Mouse (Mus musculus) liver, postnatal 0 days (tissue): ENCODE data around the gene Rab11fip5. TPM values are rescaled to one million over a fixed set of nuclear protein-coding genes. Genes with fewer than 3 reads are reported as not detected.

Experiments
- ATAC-seq: fragments of 200-750 bp; cut with Nextera tagmentation; 2 replicates; pipeline ENCODE4 v1.8.0; 2017; ENCODE audit warnings: mild to moderate bottlenecking, moderate library complexity
- DNase-seq: peaks from one replicate; pipeline ENCODE4 v3.0.0-alpha.2; 2016
- H3K27ac ChIP-seq: fragments of 300-500 bp; sonication (generic); 2 replicates; pipeline ENCODE4 v1.5.1; 2014; ENCODE audit warnings: antibody characterized with exemption, moderate library complexity, mild to moderate bottlenecking, low read depth
- H3K27me3 ChIP-seq: fragments of 300-500 bp; sonication (generic); 2 replicates; pipeline ENCODE4 v1.6.1; 2014; ENCODE audit warnings: low read length, control low read depth, mixed read lengths; ENCODE audit not compliant: insufficient read depth
- H3K36me3 ChIP-seq: fragments of 300-500 bp; sonication (generic); replicated peaks from 2 replicates; pipeline ENCODE4 v1.6.1; 2014; ENCODE audit warnings: mild to moderate bottlenecking, control low read depth, low read length, moderate library complexity, mixed read lengths; ENCODE audit not compliant: insufficient read depth
- H3K4me1 ChIP-seq: fragments of 300-500 bp; sonication (generic); 2 replicates; pipeline ENCODE4 v1.6.1; 2014; ENCODE audit warnings: antibody characterized with exemption, mild to moderate bottlenecking, control low read depth; ENCODE audit not compliant: insufficient read depth
- H3K4me2 ChIP-seq: fragments of 300-500 bp; sonication (generic); 2 replicates; pipeline ENCODE4 v1.6.1; 2014; ENCODE audit warnings: low read depth, mild to moderate bottlenecking, low read length, moderate library complexity, mixed read lengths
- H3K4me3 ChIP-seq: fragments of 300-500 bp; sonication (generic); 2 replicates; pipeline ENCODE4 v1.5.1; 2014; ENCODE audit warnings: low read depth, low read length
- H3K9ac ChIP-seq: fragments of 300-500 bp; sonication (generic); replicated peaks from 2 replicates; pipeline ENCODE4 v1.6.1; 2014; ENCODE audit warnings: mild to moderate bottlenecking, moderate library complexity
- H3K9me3 ChIP-seq: fragments of 300-500 bp; sonication (generic); 2 replicates; pipeline ENCODE4 v1.6.1; 2016; ENCODE audit warnings: mild to moderate bottlenecking, control low read depth, low read length, mixed read lengths
- CTCF ChIP-seq: sonication (generic); IDR thresholded peaks from 2 replicates; pipeline ENCODE4 v1.5.1; 2016; ENCODE audit warnings: antibody characterized with exemption, low read depth
- EP300 ChIP-seq: IDR thresholded peaks from 2 replicates; pipeline ENCODE4 v1.6.1; 2016; ENCODE audit warnings: antibody characterized with exemption, low read depth, mild to moderate bottlenecking
- WGBS: fragments of 180-500 bp; shearing (Covaris S2); extraction: QIAGEN DNeasy Blood & Tissue Kit; methylation state at CpG from one replicate; pipeline ENCODE4 v1.1.7; 2014; ENCODE audit not compliant: insufficient replicate concordance; 5-methylcytosine and 5-hydroxymethylcytosine counted together
- polyA plus RNA-seq: library from polyadenylated mRNA; unstranded; fragments of >200 nt; fragmentation: Nextera tagmentation; extraction: Ambion mirVana; gene quantifications from 2 replicates; pipeline ENCODE4 v1.2.1, GENCODE M21; 2015

Gene Rab11fip5
- polyA plus RNA-seq, 1 experiment from 2014 or later: 1.1 TPM

DNA sequence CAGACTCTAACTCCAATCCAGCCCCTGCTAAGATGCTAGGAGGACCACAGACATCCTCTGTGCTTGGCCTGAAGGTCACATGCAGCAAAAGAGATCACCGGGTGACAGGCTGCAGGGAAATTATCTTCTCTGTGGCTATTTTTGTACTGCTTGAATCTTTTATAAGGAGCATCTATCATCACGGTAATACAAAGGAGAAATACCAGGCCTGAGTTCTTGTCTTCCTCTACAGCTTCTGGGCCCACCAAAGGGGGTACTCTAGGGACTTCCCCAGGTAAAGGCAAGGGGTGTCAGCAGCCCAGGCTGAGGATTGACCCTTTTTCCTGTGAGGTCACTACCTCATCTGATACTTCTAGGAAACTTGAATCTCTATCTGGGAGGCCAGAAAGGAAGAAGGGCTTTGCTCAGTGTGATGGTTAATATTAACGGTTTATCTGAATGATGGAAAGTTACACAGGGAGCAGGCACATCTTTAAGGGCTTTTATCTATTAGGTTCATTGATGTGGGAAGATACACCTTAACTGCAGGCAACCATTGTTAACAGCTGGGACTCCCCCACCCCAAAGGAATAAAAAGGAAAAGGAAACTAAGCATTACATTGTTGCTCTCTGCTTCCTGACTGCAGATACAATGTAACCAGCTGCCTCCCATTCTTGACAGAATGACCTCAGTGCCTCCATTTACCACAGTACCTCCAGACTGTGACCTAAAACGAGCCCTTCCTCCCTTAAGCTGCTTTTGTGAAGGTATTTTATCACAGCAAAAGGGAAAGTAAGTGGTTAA is 17.6 kb downstream of the Rab11fip5 start:
- DNase-seq: no peak
- Histone ChIP-seq H3K4me1 (no peaks in the 10 kb centered on the region), H3K9ac (no peak overlapping the region), H3K27me3 (no peaks in the 10 kb centered on the region), H3K36me3 (no peaks in the 10 kb centered on the region), H3K4me2 (no peak overlapping the region), H3K4me3 (no peak overlapping the region), H3K9me3 (no peaks in the 10 kb centered on the region), H3K27ac (no peak overlapping the region)
- 47% methylated on average over 4 of the region's 4 CpGs for WGBS
- ATAC-seq: no peak
- TF ChIP-seq EP300: no peak
- TF ChIP-seq CTCF: no peak

DNA sequence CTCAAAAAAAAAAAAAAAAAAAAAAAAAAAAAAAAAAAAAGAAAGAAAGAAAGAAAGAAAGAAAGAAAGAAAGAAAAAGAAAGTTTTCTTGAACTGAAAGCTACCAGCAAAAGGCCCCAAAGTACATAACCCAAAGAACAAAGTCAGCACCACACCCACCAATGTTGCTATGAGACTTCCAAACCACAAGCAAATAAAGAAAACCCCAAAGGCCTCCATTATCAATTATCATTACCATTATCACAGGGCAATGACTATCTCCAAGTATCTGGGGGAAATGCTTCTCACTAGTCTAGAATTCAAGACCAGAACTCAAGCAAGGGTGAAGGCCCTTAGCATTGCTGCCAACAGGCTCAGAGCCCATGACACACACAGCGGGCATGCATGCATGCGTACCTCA is 18.7 kb downstream of the Rab11fip5 start:
- Histone ChIP-seq H3K27ac (no peak overlapping the region), H3K27me3 (no peaks in the 10 kb centered on the region), H3K9me3 (no peaks in the 10 kb centered on the region), H3K36me3 (no peaks in the 10 kb centered on the region), H3K4me3 (no peak overlapping the region), H3K4me1 (no peaks in the 10 kb centered on the region), H3K4me2 (no peak overlapping the region), H3K9ac (no peak overlapping the region)
- 87% methylated on average over 2 of the region's 2 CpGs for WGBS
- no peak for TF ChIP-seq EP300
- TF ChIP-seq CTCF: no peak
- ATAC-seq (no peak), DNase-seq (no peak)

DNA sequence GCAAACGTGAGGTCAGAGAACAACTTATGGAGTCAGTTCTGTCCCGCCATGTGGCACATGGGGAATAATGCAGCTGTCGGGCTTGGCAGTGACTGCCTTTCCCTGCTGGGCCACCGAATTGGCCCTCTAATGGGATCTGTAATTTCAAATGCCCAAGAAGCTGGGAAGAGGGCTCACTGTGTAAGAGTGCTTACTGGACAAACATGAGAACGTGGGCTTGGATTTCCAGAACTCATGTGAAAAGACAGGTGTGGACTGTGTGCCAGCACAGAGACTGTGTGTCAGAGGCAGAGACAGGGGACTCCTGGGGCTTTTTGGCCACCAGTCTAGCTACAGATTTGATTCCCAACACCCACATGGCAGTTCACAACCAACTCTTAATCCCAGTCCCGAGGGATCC is 19.7 kb downstream of the Rab11fip5 start:
- no peaks in the 10 kb centered on the region for H3K36me3 ChIP-seq
- H3K27me3 ChIP-seq: no peaks in the 10 kb centered on the region
- ATAC-seq: no peak

DNA sequence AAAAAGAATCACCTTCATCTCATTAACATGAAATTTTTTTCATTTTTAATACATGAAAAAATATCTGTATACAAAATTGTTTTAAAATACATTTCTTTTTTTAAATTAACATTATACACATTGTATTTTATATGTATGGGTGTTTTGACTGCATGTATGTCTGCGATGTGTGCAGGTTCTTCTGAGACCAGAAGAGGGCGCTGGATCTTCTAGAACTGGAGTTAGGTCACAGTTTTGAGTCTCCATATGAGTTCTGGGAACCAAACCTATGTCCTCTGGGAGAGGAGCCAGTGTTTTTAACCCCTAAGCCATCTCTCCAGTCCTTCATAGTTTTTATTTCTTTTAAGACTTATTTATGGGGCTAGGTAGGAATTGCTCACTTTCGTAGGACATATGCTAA is 20.7 kb downstream of the Rab11fip5 start:
- WGBS: 64% methylated on average over 3 of the region's 3 CpGs
- Histone ChIP-seq H3K27me3 (no peaks in the 10 kb centered on the region), H3K9me3 (no peaks in the 10 kb centered on the region), H3K4me1 (no peaks in the 10 kb centered on the region), H3K27ac (no peak overlapping the region), H3K36me3 (no peaks in the 10 kb centered on the region), H3K4me3 (no peak overlapping the region), H3K9ac (no peak overlapping the region), H3K4me2 (no peak overlapping the region)
- ATAC-seq (no peak), DNase-seq (no peak)
- TF ChIP-seq CTCF (peak; percentile 40), EP300 (no peak)

More for the DNA sequence above, 19.7 kb downstream of the Rab11fip5 start:
- Histone ChIP-seq H3K4me1 (no peaks in the 10 kb centered on the region), H3K9ac (no peak overlapping the region), H3K4me3 (no peak overlapping the region), H3K9me3 (no peaks in the 10 kb centered on the region), H3K4me2 (no peak overlapping the region), H3K27ac (no peak overlapping the region)
- DNase-seq: no peak
- WGBS: 82% methylated on average over 6 of the region's 6 CpGs
- TF ChIP-seq CTCF: no peak
- no peak for TF ChIP-seq EP300

DNA sequence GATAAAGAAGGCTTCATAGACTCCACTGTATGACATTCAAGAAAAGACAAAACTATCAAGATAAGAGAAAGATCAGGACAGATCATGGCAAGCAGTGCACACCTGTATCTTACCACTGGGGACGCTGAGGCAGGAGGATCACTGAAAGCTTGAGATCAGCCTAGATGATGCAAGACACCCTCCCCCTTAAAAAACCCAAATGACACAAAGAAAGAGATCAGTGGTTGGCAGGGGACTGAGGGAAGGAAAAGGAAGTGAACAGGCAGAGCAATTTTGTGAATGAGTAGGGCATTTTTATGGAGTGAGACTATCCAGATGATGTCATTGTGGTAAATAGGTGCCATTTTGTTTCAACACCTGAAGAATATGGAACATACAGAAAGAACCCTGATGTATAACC is 24.3 kb downstream of the Rab11fip5 start:
- Histone ChIP-seq H3K9me3 (no peaks in the 10 kb centered on the region), H3K36me3 (no peaks in the 10 kb centered on the region), H3K27me3 (no peaks in the 10 kb centered on the region), H3K4me3 (no peak overlapping the region), H3K27ac (no peak overlapping the region), H3K4me1 (no peaks in the 10 kb centered on the region), H3K4me2 (no peak overlapping the region), H3K9ac (no peak overlapping the region)
- no peak for DNase-seq
- WGBS: 76% methylated on average over 1 of the region's 1 CpGs
- ATAC-seq: no peak
- TF ChIP-seq CTCF: no peak
- no peak for TF ChIP-seq EP300

DNA sequence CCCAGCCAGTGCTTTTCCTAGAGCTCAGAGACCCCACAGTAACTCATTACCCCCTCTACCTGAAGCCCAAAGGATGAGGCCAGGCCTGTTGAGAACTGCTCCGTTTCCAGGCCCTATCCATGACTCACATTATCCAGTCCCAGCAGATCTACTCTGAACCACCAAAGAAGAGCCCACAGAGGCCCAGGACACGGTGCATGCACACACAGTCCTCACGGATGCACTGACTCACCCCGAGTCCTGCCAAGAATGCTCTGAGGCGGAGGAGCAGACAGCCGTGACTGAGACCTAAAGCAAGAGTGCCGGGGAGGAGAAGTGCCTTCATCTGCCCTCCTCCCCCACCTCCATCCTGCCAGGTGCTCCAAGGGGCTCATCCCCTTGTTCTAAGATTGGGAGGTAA is 25.2 kb downstream of the Rab11fip5 start:
- Histone ChIP-seq H3K27ac (no peak overlapping the region), H3K9ac (no peak overlapping the region), H3K4me2 (no peak overlapping the region), H3K36me3 (no peaks in the 10 kb centered on the region), H3K9me3 (no peaks in the 10 kb centered on the region), H3K4me1 (no peaks in the 10 kb centered on the region), H3K27me3 (no peaks in the 10 kb centered on the region), H3K4me3 (no peak overlapping the region)
- 88% methylated on average over 7 of the region's 7 CpGs for WGBS
- no peak for DNase-seq
- ATAC-seq: no peak
- TF ChIP-seq CTCF (no peak), EP300 (no peak)
